Mouse (Mus musculus): Measurements from ENCODE around the gene Adamts1.

Adamts1 gene

DNA sequence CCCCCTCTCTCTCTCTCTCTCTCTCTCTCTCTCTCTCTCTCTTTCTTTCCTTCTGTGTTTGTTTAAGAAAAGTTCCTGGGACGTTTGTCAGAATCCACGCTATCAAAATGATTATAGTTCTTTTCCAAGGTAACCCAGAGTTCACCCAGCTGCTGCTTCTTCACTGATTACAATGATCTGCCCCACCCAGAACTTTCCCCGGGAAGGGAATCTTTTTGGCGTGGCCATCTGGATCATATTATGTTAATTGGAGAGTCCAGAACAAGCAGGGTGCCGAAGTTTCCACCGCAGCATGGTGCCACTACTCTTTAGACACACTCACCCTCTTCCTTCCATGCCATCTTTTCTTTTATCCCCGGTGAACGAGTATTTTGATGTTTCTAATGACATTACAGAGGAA lies 37.2 kb downstream of the Adamts1 start:
- DNase-seq (ENCODE audit: low spot score in 2 of 2): no peak

DNA sequence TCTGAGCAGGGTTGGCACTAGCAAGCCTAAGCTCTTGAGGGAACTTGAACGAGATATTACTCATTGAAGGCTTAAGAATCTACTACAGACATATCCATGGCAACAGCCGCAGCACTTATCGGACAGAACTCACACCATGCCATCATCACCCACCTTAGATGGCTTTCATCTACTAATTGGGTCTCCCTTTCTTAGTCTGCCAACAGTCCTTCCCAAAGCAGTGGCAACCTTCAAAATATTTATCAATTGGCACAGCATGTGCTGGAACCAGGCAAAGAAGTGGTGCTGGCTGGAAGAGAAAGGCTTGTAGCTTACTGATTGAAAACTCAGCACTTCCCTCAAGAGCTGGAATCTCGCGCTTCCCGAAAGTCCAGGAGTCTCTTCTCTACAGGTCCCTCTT lies 37.7 kb downstream of the Adamts1 start:
- no peak for DNase-seq (ENCODE audit: low spot score in 2 of 2)

DNA sequence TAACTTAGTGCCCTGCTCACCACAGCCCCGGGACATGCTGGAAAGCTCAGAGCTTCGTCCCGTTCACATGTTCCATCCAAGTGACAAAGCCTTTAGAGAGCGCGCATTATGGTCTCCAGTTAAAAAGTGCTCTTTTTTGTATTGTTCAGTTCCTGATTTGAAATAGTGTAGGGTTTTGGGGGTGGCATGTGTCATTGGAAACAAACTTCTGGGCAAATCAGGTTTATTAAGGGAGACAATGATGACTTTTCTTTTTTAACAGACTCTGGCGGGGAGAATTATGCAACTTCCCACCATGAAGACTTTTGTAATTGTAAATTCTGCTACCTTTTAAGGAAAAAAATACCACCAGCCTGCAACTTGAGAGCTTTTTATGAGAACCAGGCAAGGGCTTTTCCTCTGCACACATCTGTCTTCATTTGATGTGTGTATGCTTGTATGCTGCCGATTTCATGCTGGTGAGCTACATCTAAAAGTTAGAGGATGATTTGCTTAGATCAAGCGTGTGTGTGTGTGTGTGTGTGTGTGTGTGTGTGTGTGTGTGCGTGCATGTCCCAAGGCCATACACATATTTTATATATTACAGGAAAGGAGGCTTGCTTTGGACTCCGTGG lies 40.8 kb downstream of the Adamts1 start:
- no peak for DNase-seq (ENCODE audit: low spot score in 2 of 2)

DNA sequence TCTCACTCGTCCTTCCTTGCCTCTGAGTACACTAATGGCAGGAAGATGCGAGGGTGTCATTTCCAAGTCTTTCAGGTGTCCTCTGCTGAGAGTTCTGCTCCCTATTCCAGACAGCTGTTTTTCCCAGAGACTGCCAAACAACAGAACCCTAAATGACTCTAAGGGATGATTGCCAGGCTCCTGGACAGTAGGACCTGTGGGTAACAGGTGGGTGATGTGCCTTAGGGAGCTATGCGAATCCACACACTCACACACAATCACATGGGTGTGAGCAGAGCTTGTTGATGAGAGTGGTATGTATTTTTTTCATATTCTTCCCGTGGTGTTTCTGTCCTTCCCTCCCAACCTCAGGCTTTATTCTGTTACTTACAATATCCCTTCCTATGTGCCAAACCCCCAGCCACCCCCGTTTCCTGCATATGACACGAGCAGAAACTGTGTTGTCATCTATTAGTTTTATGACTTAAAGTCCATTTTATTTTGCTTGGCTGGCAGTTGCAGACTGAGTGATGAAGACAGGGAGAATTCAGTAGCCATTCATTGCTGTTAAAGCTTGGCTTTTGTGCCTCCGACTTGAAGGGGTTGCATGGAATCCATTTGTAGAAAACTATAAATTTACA lies 41.8 kb downstream of the Adamts1 start:
- DNase-seq (ENCODE audit: low spot score in 2 of 2): no peak

DNA sequence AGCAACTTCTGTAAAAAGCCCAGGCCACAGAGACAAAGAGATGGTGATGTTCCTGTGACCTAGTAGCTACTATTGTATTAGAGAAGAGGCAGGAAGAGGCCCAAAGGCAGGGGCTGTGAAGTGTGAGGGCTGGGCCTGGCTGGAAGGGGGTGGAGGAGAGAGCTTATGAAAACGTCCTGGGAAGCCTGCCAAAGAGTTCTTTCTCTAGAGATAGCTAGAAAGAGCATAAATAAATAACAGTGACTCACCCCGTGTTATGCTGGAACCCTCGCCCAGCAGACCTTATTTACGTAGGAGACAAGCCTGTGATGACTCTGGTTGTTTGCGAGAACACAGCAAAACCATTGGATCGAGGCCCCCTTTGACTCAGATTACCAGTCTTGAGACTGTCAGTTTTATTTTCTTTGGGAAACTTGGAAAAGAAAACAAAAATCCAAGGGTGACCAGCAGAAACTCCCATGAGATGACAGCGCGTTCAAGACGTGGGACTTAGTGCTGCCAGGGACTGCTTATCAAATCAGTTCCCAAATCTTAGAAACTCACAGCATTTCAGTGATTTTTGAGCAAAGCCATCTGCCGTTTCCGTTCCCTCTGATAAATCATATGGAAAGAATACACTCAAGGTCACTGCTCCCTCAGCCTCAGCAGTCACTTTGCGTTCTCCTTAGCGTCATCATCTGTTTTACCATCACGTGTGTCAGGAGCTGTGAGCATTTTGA lies 46.7 kb downstream of the Adamts1 start:
- peak; percentile 38 to 44 for DNase-seq (ENCODE audit: low spot score in 2 of 2)

DNA sequence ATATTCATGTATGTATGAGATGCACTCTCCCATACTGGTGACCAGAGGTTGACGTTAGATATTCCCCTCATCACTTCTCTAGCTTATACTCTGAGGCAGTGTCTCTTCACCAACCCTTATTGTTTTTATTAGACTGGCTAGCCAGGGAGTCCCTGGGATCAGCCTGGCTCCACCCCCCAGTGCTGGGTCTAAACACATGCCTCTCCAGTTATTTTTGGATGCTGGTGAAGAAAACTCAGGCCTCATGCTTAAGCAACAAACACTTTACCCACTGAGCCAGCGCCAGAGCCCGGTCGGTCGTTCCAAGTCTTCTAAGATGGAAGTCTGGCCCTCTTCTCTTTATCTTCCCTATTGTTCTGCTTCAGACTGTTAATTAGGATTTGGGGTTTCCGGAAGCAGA lies 53.6 kb downstream of the Adamts1 start:
- DNase-seq (ENCODE audit: low spot score in 2 of 2): no peak

DNA sequence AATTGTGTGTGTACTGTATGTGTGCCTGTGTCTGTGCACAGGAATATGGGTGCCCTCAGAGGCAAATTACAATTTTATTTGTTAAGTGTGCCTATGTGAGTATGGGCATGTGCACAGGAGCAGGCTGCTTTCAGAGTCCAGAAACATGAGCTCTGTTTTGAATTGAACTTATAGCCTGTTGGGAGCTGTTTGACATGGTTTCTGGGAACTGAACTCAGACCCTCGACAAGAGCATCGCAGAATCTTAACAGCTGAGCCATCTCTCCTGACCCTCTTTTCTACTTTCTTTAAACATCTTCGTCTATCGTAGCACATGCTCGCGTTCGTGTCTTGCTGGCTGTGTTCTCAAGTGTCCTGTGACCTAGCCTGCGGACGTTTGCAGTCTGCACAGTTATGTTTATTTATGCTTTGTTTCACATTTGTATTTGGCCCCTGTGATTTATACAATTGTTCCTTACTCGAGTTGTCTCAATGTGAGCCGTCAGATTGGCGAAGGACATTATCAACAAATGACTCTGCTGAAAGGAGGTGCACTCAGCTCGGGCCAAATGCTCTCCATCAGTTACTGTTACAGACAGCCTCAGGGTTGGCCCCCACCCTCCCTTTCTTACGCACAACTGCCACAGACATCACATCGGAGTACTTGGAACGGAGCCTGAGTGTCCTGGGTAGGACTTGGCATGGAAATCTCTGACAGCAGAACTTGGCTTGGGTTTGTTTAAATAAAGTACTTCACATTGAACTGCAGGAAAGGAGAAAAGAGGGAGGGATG lies 55.1 kb downstream of the Adamts1 start:
- DNase-seq (ENCODE audit: low spot score in 2 of 2): no peak

DNA sequence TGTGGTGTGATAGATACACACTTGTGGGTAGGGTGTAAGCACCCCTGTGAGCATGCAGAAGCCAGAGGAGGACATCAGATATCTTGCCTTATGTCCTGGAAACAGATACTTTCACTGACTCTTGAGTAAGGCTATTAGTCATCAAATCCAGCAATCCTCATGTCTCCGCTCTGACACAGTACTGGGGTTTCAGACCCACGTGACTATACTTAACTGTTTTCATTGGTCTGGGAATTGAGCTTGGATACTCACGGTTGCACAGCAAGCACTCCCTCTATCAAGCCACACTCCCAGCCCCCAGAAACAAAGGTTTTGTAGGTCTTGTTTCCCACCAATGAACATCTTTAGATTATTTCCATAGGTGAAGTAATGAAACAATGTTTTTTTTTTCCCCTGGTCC lies 56.5 kb downstream of the Adamts1 start:
- no peak for DNase-seq (ENCODE audit: low spot score in 2 of 2)
